Mouse (Mus musculus): ENCODE data around the gene Myadm. TPM values are rescaled to one million over a fixed set of nuclear protein-coding genes. Genes with fewer than 3 reads are reported as not detected.
"Not testable (repeated sequence)": the region's sequence is repeated elsewhere in the genome, so short reads cannot be mapped to it uniquely, and the experiment has no call there.

Myadm gene
- polyA plus RNA-seq, 1 experiment from 2014 or later: 76.4 TPM

DNA sequence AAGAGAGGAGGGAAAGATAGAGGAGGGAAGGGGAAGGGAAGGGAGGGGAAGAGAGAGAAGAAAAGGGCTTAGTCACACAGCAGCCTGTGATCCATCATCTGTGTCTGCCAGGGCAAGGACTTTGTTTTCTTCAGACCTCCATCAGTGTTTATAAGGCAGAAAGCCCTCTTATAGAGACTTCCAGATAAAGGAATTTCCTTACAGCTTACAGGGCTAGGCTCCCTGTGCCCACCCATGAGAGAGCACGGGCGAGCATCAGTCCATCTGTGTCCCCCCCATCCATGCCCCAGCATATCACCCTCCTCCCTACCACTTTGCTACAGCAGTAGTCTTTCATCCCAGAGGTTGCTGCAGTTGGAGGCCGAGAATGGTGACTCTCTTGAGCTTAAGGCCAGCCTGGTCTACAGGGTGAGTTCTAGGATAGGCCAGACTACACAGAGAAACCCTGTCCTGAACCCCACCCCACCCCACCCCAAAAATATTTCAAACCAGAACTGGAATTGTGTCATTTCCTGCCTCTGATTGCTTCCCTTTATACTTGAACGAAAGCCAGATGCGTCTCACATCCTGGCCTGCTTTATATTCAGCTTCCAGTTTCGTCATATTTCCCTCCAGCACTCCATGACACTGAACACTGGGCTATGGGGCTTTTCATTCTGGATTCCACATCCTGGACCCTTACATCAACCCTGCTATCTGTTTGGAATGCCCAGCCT, 13.3 kb upstream of the Myadm start:
- in situ Hi-C loops (cut with MboI; ENCODE audit: low pct_unique_long_range_greater_than_20kb): loop anchor here (25.0 kb wide), 1 partner anchor 1162 kb away; the partner anchor contains the start of gene Rdh13
- ChIA-PET CTCF (no interaction called here), POLR2A (no interaction called here)
- ATAC-seq: no peak
- H3K27me3 ChIP-seq: no peaks in the 10 kb centered on the region
- no peak for TF ChIP-seq CTCF (IDR thresholded peaks at IDR 0.05)
- no peak for DNase-seq (ENCODE audit: low read depth, low spot score)

DNA sequence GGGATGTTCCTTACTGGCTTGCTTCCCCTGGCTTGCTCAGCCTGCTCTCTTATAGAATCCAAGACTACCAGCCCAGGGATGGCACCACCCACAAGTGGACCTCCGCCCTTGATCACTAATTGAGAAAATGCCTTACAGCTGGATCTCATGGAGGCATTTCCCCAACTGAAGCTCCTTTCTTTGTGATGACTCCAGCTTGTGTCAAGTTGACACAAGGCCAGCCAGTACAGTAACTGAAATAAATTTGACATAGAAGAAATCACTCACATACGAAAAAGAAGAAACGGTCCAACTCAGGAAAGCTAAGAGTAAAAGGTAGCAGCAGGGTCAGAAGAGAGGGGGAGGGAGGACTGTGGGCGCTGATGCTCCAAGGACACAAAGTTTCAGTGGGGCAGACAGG, 12.1 kb upstream of the Myadm start:
- POLR2A ChIA-PET; ATAC-seq; CTCF ChIA-PET; H3K27me3 ChIP-seq; DNase-seq (ENCODE audit: low read depth, low spot score): not testable (repeated sequence)
- in situ Hi-C loops (cut with MboI; ENCODE audit: low pct_unique_long_range_greater_than_20kb): loop anchor here (25.0 kb wide), 1 partner anchor 1161 kb away; the partner anchor contains the start of gene Rdh13

DNA sequence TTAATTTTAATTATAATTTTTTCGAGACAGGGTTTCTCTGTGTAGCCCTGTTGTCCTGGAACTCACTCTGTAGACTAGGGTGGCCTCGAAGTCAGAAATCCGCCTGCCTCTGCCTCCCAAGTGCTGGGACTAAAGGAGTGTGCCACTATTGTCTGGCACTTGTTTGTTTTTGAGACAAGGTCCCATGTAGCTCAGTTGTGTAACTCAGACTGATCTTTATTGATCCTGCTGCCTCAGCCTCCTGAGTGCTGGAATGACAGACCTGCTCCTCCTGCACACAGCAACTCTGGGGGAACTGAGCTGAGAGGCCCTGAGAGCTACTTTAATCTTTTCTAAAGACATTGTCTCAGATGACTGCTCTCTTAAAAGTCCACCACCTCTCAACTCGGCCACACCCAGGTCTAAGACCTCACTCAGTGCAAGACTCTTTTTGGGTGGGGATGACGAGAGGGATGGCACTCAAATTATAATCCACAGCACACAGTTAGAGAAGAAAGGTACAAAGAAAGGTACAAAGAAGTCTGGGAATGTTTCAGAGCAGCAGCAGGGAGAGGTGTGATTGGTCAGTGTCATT, 8.7 kb upstream of the Myadm start:
- no peak for TF ChIP-seq CTCF (IDR thresholded peaks at IDR 0.05)
- ChIA-PET CTCF (no interaction called here), POLR2A (interaction anchor here (1.2 kb wide), 1 partner anchor 9 kb away, joined by 5 read pairs; the partner anchor contains the start of genes Myadm and Prkcg)
- in situ Hi-C loops (cut with MboI; ENCODE audit: low pct_unique_long_range_greater_than_20kb): loop anchor here (5.0 to 25.0 kb wide), 2 partner anchors 48 to 1157 kb away; partner anchors contain the start of gene Rdh13
- DNase-seq (ENCODE audit: low read depth, low spot score) (no peak), ATAC-seq (no peak)
- no peaks in the 10 kb centered on the region for H3K27me3 ChIP-seq

DNA sequence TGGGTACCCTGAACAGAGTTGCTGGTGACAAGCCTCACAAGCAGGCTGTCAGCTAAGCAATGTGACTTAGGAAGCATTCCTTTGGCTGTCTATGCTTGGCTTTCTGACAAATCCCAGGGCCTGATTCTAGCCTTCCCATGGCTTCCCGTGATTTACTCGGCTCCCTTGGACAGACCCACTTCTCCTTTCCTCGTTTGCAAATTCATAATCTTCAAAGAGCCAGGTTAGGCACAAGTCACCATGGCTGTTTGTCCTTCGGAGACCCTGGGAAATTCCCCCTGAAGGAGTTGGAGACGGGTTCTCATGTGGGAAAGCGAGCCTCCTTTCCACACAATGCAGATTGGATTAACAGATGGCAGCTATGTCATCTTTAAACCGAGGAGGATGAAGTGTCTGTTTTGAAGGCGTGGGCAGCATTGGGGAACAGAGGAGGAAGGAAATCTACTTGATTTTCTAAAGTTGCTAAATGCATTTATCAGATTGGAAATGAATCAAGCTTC, 8.2 kb upstream of the Myadm start:
- in situ Hi-C loops (cut with MboI; ENCODE audit: low pct_unique_long_range_greater_than_20kb): loop anchor here (5.0 to 25.0 kb wide), 2 partner anchors 48 to 1157 kb away; partner anchors contain the start of gene Rdh13
- H3K27me3 ChIP-seq: no peaks in the 10 kb centered on the region
- ChIA-PET CTCF (no interaction called here), POLR2A (interaction anchor here (1.2 kb wide), 1 partner anchor 9 kb away, joined by 5 read pairs; the partner anchor contains the start of genes Myadm and Prkcg)
- ATAC-seq (no peak), DNase-seq (ENCODE audit: low read depth, low spot score) (no peak)
- TF ChIP-seq CTCF (IDR thresholded peaks at IDR 0.05): no peak

DNA sequence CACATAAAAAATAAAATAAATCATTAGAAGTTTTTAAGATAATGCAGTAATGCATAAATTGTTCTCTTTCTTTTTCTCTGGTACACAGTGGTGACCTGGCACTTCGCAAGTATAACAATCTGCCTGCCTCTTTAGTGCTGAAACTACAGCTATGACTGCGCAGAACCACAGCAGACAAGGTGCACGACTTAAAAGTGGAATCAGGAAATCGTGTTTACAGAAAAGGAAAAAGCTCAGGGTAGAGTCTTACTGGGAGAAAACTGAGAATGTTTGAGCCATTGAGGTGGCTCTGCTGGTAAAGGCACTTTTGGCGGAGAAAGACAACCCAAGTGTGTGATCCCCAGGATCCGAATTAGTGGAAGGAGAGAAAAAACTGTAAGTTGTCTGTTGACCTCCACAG, 7.1 kb upstream of the Myadm start:
- H3K27me3 ChIP-seq: no peaks in the 10 kb centered on the region
- no peak for TF ChIP-seq CTCF (IDR thresholded peaks at IDR 0.05)
- DNase-seq (ENCODE audit: low read depth, low spot score) (no peak), ATAC-seq (no peak)
- ChIA-PET POLR2A (no interaction called here), CTCF (no interaction called here)
- in situ Hi-C loops (cut with MboI; ENCODE audit: low pct_unique_long_range_greater_than_20kb): loop anchor here (5.0 to 25.0 kb wide), 2 partner anchors 49 to 1156 kb away; partner anchors contain the start of gene Rdh13

DNA sequence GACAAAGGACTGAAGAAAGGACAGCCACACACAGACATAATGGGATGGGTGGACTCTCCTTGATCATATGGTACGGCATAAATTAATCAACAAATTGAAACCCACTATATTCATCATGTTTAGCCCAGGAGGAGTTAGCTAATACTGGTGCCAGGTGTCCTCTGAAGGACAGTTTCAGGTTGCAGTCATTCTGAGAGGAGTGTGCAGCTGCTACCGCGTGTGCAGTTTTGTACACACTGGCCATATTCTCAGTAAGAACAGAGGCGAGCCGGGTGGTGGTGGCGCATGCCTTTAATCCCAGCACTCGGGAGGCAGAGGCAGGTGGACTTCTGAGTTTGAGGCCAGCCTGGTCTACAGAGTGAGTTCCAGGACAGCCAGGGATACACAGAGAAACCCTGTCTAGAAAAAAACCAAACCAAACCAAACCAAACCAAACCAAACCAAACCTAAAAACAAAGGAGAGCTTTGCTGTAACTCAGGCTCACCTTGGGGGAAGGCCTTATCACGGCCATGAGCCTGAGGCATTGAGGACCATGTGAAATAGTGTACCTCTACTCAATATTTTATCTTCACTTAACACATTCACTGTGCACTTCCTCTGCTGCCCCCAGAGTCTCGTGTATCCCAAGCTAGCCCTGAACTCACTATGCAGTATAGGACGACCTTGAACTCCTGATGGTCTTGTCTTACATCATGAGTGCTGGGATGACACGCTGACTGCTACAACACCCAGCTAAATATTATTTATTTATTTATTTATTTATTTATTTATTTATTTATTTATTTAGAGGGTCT, 5.6 kb upstream of the Myadm start:
- no peaks in the 10 kb centered on the region for H3K27me3 ChIP-seq
- CTCF ChIA-PET: interaction anchor here (1.1 kb wide), 1 partner anchor 17 kb away, joined by 3 read pairs; no protein-coding TSS in a partner anchor
- POLR2A ChIA-PET: no interaction called here
- no peak for DNase-seq (ENCODE audit: low read depth, low spot score)
- ATAC-seq: no peak
- TF ChIP-seq CTCF (IDR thresholded peaks at IDR 0.05): no peak
- in situ Hi-C loops (cut with MboI; ENCODE audit: low pct_unique_long_range_greater_than_20kb): loop anchor here (5.0 to 25.0 kb wide), 2 partner anchors 51 to 1154 kb away; partner anchors contain the start of gene Rdh13

DNA sequence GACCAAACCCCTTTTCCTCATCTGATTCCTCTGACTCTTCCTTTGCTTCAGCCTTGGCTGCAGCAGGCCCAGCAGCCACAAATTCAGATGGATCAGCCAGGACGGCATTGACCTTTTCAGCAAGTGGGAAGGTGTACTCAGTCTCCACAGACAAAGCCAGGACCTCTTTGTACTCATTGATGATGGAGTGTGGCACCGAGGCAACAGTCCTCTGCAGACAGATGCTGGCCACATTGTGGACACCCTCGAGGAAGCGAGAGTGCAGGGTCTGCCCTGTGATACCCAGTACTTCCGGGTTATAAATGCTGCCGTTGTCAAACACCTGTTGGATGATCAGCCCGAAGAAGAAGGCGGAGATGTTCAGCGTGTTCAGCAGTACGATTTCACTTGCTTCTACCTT, 4.3 kb upstream of the Myadm start:
- ChIA-PET POLR2A (no interaction called here), CTCF (no interaction called here)
- ATAC-seq (no peak), DNase-seq (ENCODE audit: low read depth, low spot score) (no peak)
- TF ChIP-seq CTCF (IDR thresholded peaks at IDR 0.05): no peak
- in situ Hi-C loops (cut with MboI; ENCODE audit: low pct_unique_long_range_greater_than_20kb): loop anchor here (5.0 to 25.0 kb wide), 2 partner anchors 52 to 1153 kb away; partner anchors contain the start of gene Rdh13
- H3K27me3 ChIP-seq: no peaks in the 10 kb centered on the region

DNA sequence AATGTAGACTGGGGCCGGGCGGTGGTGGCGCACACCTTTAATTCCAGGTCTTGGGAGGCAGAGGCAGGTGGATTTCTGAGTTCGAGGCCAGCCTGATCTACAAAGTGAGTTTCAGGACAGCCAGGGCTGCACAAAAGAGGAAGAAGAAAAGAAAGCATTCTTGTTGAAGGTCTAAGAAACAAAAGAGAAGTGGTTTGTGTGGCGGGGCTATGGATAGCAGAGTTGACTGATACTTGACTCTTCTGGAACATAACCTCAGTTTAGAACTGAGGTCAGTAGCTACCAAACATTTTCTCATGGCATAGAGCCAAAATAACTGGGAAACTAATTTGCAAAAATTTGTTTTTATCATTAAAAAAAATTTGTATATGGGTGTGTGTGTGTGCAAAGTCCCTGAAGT, 2.8 kb upstream of the Myadm start:
- ChIA-PET CTCF (interaction anchor here (0.5 kb wide), 1 partner anchor 55 kb away, joined by 3 read pairs; no protein-coding TSS in a partner anchor), POLR2A (no interaction called here)
- in situ Hi-C loops (cut with MboI; ENCODE audit: low pct_unique_long_range_greater_than_20kb): loop anchor here (25.0 kb wide), 1 partner anchor 1151 kb away; the partner anchor contains the start of gene Rdh13
- DNase-seq (ENCODE audit: low read depth, low spot score): no peak
- H3K27me3 ChIP-seq: no peaks in the 10 kb centered on the region
- TF ChIP-seq CTCF (IDR thresholded peaks at IDR 0.05): no peak
- no peak for ATAC-seq

DNA sequence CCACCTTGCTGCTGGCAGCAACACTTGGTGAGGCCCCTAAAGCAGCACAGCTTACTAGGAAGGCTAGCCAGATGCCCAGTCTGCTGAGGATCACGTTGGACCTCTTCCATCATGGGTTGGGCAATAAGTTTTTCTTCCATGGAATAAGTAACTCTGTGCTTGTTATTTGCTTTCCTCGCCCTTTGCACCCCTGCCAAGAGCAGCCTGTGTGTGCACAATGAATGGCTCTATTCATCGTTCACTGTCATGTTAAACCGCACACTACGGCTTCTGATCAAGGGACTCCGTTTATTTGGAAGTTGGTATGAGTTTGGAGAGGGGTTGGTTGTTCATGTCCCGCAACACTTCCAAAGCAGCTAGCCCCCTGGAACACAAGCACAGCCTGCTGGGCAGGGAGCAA, 1.7 kb upstream of the Myadm start:
- H3K27me3 ChIP-seq: no peaks in the 10 kb centered on the region
- TF ChIP-seq CTCF (IDR thresholded peaks at IDR 0.05): no peak
- ATAC-seq (no peak), DNase-seq (ENCODE audit: low read depth, low spot score) (no peak)
- ChIA-PET POLR2A (no interaction called here), CTCF (no interaction called here)
- in situ Hi-C loops (cut with MboI; ENCODE audit: low pct_unique_long_range_greater_than_20kb): loop anchor here (25.0 kb wide), 1 partner anchor 1150 kb away; the partner anchor contains the start of gene Rdh13
